Mouse (Mus musculus) small intestine, adult 2 months (tissue): ENCODE data around the gene A1cf.

Experiments used
- CTCF ChIP-seq: fragments of 200-500 bp; IDR thresholded peaks from 2 replicates; pipeline ENCODE4 v1.5.1; 2012; ENCODE audit warnings: low read depth, mild to moderate bottlenecking, control low read depth, inconsistent platforms, low read length, moderate library complexity, mixed read lengths; ENCODE audit not compliant: insufficient replicate concordance, insufficient read length; ENCODE audit errors: extremely low read depth
- POLR2A ChIP-seq: fragments of 200-500 bp; IDR thresholded peaks from 2 replicates; pipeline ENCODE4 v1.6.1; 2012; ENCODE audit warnings: low read depth, mild to moderate bottlenecking, control low read depth, inconsistent platforms, low read length, moderate library complexity

GRCm38 (mm10) chr19:31991057-31991456 lies 122.5 kb downstream of the A1cf start:
- TF ChIP-seq CTCF (no peak), POLR2A (no peak)
